Mouse (Mus musculus): ENCODE results near the gene Ms4a14.
A peak's percentile ranks its signal among the peaks of the same experiment; 100 is the strongest.
"Not testable (repeated sequence)": the region's sequence is repeated elsewhere in the genome, so short reads cannot be mapped to it uniquely, and the experiment has no call there.

Gene Ms4a14

DNA sequence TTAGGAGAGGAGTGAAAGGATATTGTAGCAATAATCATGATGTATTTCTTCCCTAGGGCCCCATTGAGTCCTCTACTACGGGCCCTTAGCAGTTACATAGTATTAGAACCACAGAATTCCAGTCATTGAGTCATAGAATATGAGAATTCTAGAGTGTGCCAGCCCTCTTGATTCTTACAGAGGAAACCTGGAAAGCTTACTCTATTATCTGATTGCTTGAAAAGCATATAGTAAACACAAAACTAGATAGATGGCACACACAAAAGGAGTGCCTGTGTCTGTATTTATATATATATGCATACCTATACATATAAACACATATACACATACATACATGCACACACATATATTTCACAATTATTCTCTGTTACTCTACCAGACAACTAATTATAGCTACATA lies at the start of gene Ms4a14:
TSS of gene Ms4a14 (minus strand) at position 101 of the 400 bp plus-strand sequence.
- DNase-seq (ENCODE audit: low read depth, low spot score), result no peak

DNA sequence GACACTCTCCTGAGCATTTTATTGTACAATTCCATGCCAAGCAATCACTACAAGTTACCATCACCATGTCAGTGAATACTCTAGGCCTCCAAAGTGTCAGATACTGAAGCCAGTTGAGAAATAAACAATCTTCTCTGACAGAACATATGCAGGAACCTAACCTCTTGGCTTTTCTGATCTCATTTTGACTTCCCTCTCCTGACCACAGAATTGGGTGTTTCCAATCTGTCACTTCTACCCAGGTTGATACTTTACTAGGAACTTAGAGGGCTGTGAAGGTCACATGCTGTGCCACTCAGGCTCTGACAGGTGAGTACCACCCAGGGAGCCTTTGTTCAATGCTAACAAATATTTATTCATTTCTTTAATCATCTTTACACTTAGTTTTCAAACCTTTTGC lies 47.7 kb upstream of the Ms4a14 start:
- DNase-seq (ENCODE audit: low read depth, low spot score), result no peak

DNA sequence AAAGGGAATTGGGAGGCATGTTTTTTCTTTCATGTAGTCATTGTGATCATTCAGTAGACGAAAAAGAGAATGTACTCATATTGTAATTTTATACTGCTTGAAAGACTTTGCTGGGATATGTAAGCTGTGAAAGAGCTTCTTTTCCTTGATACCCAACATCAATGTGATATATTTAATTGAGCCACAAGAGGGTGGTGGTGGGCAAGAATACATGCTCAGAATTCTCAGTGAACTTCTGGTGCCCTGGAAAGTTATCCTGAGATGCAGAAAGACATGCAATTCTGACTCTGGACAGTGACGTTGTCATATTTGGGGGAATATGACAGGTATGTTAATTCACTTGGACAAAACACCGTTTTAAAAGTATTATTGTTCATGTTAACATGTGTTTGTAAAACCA lies 45.9 kb upstream of the Ms4a14 start:
- no peak for DNase-seq (ENCODE audit: low read depth, low spot score)

DNA sequence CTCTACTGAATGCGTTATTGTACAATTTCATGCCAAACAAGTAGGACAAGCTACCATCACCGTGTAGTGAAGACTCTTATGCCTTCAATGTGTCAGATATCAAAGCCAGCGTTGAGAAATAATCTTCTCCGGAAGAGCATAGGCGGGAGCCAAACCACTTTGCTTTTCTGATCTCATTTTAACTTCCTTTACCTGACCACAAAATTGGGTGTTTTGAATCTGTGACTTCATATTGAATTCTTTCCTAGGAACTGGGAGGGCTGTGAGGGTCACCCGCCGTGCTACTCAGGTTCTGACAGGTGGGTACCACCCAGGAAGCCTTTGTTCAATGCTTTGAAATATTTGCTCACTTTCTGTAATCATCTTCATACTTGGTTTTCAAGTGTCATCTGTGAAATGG lies 41.5 kb upstream of the Ms4a14 start:
- no peak for DNase-seq (ENCODE audit: low read depth, low spot score)

DNA sequence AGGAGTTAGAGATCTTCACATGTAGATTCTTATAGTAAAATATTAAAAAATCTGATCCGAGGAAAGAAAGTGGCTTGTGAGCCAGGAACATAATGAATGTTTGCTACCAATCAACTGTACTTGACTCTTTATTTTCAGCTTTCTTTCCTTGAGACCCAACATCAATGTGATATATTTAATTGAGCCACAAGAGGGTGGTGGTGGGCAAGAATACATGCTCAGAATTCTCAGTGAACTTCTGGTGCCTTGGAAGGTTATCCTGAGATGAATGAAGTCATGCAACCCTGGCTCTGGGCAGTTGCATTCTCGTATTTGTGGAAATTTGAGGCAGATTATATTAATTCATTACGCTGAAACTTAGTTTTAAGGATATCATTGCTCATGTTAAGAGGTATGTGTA lies 37.6 kb upstream of the Ms4a14 start:
- DNase-seq (ENCODE audit: low read depth, low spot score), result no peak

DNA sequence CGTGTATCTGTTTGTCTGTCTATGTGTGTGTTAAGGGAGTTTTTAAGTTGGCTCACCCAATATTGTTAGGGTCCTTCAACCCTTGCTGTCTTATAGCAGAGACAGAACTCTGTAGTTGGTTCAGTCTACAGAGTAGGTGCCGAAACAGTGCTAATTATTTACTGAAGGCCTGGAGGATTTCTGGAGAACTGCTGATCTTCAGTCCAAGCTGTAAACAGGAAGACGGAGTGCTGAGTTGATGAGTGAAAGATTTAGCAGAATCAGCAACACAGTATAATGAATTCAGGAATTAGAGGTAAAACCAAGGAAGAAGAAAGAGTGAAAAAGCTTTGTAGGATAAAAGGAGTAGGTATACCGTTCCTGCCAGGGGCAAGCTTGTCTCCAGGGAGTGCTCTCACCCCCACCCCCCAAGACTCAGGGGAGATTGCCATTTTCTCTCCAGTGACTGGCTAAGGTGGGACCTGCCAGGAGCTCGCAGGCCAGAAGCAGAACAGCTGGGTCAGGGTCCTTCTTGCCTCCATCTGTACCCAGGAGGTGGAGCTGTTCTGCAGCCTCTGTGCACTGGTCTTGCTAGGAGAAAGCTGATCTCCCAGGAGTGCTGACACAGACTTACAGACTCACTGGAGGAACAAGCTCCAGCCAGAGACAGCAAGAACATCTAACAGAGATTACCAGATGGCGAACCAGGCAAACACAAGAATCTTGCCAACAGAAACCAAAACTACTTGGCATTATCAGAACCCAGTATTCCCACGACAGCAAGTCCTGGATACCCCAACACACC lies 35.6 kb upstream of the Ms4a14 start:
- DNase-seq (ENCODE audit: low read depth, low spot score), result peak; percentile 19

DNA sequence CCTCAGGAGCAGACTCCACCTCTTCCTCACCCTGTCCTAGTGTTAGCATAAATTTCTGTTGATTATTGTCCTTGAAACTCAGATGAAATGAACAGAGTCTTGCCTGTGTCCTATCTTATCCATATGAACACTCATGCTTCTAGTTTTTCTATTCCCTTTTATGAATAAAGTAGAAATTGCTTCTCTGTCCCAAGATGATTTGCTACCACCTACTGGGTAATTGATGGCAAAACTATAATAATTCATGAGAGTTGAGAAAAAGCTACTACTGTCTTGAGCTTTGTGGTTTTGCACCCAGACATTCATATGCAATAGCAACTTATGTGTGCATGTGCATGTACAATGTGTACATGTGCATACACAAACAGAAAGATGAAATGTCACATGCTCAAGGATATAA lies 29.7 kb upstream of the Ms4a14 start:
- no peak for DNase-seq (ENCODE audit: low read depth, low spot score)

DNA sequence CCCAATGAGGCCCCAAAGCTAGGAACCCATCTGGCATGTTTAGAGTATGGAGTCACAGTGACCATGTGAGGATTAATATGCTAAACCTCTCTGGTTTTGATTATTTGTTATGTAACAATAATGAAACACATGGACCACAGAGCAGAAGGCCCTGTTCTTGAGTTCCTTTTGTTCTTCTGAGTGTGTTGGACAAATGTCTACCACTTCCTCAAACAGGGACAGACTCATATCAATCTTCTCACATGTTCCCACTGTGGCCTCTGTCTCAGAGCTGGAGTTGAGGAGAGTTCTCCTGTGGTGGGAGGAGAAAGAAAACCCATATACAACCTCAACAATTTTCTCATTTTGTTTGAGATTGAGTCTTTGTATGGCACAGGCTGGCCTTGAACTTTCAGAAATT lies 28.9 kb upstream of the Ms4a14 start:
- no peak for DNase-seq (ENCODE audit: low read depth, low spot score)

DNA sequence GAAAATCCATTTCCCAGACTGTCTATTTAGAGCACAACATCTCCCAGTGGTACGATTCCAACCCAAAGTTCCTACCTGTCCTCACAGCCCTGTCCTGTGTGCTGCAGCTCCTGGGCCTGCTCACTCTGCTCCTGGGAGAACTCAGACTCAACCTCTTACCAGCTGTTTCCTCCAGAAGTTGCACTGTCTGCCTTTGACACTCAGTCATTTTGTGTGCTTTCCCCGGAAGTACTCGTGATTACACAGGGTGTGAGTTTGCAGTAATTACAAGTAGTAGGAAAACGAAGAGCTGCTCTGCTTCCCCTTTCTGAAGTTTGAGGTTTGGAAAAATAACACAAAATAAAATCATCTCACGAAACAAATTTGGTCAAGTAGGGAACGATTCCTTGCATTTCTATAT lies 21.7 kb upstream of the Ms4a14 start, which contains the start of gene Ms4a7:
TSS of gene Ms4a7 (minus strand) at position 215 of the 400 bp plus-strand sequence.
- no peak for DNase-seq (ENCODE audit: low read depth, low spot score)

DNA sequence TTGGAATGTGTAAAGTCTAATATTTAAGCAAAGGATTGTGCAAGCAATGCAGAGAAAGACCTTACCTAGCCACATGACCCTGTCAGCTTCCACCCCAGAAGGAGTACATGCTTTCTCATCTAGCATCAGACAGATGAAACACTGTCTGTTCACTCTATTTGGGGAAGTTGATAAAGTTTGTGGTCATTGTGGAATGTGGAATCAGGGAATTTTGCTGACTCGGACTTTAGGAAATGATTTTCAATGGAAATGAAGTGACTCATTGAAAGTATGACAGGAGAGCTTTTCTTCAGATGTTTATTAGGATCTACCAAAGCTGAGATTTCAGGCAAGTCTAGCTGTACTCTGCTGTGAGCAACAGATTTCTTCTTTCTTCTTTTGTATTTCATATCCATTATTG lies 6.9 kb upstream of the Ms4a14 start:
- DNase-seq (ENCODE audit: low read depth, low spot score), result no peak

DNA sequence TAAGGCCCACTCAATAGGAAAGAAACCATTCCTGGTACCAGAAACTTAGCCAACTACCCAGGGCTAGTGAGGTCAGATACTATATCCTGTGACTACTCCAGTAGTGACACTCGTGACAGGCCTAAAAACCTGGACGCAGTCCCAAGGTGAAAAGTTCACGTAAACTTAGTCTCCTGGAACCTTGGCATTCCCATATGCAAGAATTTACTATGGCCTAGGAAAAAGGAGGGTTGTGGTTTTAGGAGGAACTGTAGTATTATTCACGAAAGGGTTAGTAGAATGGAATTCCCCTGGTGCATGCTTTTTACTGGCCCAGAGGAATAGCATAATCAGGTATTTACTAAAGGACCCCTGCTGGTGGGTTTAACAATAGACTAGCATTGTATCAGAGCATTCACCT lies 2.5 kb upstream of the Ms4a14 start:
- no peak for DNase-seq (ENCODE audit: low read depth, low spot score)

DNA sequence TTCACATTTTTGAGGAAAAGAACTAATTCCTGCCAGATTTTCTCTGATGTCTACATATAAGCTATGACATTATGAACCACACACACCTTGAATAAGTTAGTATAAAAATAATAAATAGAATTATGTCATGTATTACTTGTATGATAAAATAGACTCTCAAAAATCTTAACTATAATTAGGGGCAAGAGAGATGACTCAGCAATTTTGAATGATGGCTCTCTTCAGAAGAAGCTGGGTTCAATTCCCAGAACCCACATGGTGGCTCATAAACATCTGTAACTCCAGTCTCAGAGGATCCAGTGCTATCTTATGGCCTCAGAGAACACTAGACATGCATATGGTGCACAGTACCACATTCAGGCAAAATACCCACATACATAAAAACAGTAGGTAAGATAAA lies 5.4 kb downstream of the Ms4a14 start:
- DNase-seq (ENCODE audit: low read depth, low spot score), result no peak

DNA sequence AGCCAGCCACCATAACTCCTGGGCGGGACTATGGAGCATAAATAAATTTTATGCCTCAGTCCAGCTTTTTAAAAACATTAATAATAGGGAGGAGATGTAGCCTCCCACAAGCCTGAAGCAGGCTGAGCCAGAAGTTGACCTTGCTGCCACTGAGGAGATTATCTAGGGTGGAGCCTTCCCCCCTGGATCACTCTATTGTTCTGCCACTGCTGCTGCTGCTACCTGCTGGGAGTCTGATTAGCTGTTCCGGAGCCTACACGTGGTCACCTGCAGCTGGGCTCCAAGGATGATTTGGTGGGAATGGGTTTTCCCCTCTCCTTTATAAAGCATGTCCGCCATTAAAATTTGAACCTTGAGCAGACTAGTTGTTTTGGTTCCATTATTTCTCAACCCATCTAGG lies 14.7 kb downstream of the Ms4a14 start:
- DNase-seq (ENCODE audit: low read depth, low spot score), result not testable (repeated sequence)

DNA sequence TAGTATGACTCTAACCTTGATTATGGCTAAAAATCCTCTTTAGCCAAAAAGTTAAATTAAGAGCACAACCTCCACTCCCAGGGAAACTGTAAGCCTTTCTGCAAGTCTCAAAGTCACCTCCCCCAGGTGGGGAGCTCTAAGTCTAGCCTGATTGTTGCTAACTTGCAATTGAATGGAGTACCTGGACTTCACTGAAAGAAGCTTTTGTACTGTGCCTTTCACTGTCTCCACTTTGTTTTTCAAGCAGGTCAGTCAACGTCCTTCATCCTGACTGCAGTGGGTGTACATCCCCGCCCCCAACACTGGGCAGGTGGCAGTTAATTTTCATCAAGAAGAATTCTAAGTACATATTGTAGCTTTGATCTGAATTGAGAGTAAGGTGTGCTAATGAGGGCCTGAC lies 15.3 kb downstream of the Ms4a14 start:
- DNase-seq (ENCODE audit: low read depth, low spot score), result no peak

DNA sequence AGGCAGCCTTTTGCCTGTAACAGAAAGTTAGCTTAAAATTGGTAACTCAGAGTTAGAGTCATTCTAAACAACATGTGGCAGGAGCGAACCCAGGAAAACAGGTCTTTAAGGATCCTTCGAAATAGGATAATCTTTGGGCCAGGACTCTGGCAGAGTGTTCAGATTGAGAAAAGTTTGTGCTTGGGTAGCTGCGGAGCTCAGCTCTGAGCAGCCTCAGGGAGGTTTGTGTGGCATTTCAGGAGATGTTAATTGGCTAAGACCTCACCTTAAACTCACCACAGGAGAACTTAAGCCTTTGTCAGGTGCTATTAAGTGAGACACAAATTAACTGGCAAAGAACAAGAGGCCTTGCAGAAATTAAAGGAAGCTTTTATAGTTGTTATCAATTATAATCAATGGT lies 20.6 kb downstream of the Ms4a14 start:
- DNase-seq (ENCODE audit: low read depth, low spot score), result not testable (repeated sequence)

DNA sequence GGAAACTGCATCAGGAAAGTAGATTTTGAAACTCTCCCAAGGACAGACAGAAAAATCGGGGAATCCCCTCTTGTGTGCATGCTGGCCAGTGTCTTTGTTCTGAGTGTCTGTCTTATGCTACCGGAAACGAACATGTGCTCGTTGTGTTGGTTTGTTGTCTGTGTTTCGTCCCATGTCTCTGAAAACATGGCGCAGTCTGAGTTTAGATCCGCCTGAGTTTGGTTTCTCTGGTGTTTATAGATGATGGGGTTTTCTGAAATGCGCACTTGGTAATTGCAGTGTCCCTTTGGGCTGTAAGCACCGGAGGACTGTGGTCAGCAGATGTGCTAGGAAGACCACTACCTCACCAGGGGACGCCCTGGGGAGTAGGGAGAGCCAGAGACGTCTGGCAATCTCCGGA lies 21.3 kb downstream of the Ms4a14 start:
- DNase-seq (ENCODE audit: low read depth, low spot score), result peak; percentile 19

DNA sequence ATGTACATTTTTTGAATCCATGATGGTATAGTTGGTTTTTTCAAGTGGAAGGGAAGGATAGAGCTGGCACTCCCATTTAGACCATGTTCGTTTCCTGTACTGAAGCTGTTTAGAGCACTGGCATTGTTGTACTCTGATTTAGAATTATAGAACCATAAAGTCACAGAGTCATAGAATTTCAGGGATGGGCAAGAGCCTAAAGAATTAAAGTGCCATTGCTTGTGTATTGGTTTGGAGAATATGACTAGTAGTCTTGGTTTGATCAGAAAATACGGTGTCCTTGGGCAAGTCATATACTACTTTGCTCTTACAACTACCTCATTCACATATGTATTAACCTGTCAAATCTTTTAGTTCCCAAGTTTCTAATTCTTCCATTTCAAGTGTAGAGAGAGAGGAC lies 30.5 kb downstream of the Ms4a14 start, which contains the start of gene Ms4a5:
TSS of gene Ms4a5 (minus strand) at position 101 of the 400 bp plus-strand sequence.
- no peak for DNase-seq (ENCODE audit: low read depth, low spot score)

DNA sequence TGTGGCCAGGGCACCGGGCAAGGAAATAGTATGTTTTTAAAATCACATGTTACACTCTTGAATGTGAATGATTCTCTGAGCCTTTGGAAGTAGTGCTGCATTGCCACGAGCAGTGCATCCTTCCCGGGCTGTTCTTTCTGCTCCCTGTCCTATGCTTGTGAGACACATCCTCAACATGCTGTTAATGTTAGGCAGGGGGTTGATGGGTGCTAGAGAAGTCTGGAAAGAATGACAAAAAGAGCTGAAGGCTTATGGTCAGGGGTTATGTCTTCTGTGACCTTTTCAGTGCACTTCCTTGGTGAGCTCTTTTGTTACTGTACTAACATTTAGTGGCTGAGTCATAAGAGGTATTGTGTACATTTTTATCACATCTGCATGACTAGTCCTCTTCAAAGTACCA lies 34.0 kb downstream of the Ms4a14 start:
- DNase-seq (ENCODE audit: low read depth, low spot score), result no peak

DNA sequence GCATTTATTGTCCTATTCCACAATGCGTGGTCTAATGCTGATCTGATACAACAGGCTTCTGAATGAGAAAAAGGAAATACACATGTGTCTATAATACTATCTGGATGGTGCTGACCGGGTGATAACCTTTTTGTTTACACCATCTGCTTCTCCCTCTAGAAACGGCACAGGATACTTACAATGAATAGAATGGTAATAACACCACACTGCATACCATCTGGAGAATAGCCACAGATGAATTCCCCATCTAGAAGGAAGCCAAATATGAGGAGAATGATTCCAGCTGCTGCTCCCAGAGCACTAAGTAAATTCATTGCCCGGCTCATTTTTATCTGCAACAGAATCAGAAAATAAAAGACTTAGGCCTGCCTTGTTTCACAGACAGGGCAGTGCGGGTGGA lies 37.8 kb downstream of the Ms4a14 start:
- DNase-seq (ENCODE audit: low read depth, low spot score), result no peak

DNA sequence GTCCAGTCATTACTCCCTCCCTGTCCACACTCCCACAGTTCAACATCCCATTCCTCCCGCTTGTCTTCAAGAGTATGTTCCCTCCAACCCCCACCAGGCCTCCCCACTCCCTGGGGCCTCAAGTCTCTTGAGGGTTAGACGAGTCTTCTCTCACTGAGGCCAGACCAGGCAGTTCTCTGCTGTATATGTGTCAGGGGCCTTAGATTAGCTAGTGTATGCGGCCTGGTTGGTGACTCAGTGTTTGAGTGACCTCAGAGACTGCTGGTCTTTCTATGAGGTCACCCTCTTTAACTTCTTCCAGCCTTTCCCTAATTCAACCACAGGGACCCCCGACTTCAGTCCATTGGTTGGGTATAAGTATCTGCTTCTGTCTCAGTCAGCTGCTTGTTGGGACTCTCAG lies 47.3 kb downstream of the Ms4a14 start:
- DNase-seq (ENCODE audit: low read depth, low spot score), result no peak

DNA sequence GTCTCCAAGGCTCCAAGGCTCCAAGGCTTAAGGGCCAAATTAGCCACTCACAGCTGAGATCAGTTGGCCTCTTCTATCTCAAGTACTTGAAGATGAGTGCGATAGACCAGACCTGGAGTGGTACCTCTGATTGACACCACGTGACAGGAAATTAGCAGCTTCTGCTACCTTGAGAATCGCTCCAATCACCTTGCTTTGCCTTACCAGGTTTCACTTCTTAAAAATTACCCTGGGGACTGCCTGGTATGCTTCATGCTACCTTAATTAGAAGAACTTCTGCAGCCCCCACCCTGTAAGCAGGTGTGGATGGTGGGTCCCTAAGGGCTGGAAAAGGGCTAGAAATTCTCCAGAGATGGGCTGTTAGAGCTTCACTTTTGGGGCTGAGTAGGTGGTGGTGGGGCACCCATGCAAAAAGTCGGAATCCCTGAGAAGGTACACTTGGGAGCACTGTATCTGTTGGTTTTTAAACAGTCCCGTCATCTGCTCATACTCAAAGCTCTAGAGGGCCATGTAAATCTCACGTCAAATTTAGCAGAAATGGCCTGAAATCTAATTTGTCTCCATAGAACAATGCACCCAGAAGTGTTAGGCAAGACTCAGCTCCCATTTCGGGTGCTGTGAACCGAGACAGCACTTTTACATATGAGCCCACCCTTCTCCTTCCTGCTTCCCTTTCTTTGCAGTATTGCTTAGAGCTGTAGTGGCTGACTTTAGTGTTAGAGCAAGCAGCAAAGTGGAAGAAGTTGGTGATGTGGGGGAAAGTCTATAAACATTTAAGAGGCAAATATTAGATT lies 48.0 kb downstream of the Ms4a14 start, which contains the start of gene Ms4a1:
TSS of gene Ms4a1 (minus strand) at position 190 of the 794 bp plus-strand sequence.
- DNase-seq (ENCODE audit: low read depth, low spot score), result no peak

DNA sequence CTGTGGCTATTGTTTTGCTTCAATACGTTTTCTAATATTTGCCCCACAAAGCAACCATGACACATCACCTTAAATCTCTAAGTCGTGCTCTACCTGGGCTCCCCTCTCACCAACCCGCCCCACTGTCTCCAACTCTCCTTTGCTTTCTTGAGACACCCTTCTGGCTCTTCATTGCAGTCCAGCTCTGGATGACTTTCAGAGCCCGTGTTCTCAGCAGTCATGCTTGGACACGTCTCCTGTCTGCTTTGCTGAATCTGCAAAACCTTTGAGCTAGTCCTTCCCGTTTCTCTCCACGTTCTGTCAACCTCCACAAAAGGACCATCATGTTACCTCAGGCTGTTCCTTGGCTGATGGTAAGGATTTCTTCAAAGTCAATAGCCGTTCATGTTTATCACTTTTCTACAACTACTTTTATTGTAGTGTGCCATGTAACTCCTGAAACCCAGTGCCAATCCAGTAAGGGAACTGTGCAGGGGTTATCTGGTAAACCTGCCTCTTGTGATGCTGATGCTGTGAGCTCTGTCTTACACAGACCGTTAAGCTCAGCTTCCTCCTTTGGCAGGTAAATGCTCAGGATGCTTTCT lies 49.6 kb downstream of the Ms4a14 start:
- DNase-seq (ENCODE audit: low read depth, low spot score), result no peak
